Mouse (Mus musculus) MEL (cell line): ENCODE results near the gene Col15a1. TPM values are rescaled to one million over a fixed set of nuclear protein-coding genes. Genes with fewer than 3 reads are reported as not detected.

ENCODE experiments used
- DNase-seq: peaks from one replicate; pipeline ENCODE4 v3.0.0; 2011; ENCODE audit warnings: low read depth, low spot score
- H3K27ac ChIP-seq: 2 replicates; pipeline ENCODE4 v1.5.1; 2012; ENCODE audit warnings: low read depth, mild to moderate bottlenecking, control low read depth, low read length, moderate library complexity; ENCODE audit not compliant: control insufficient read depth
- H3K27me3 ChIP-seq, 2 experiments: fragments of 150-350 bp in 1 of 2; sonication (generic) in 1 of 2; 2 replicates each; pipeline ENCODE4 v1.6.1; 2012; ENCODE audit warnings: low read length in 2 of 2, mild to moderate bottlenecking in 2 of 2, improper control_type of control experiment in 1 of 2, moderate library complexity in 1 of 2; ENCODE audit not compliant: insufficient read depth in 2 of 2, control insufficient read depth in 1 of 2
- H3K36me3 ChIP-seq, 2 experiments: 2 replicates each; pipeline ENCODE4 v1.6.1; 2012 to 2014; ENCODE audit warnings: low read length in 2 of 2, improper control_type of control experiment in 1 of 2, inconsistent platforms in 1 of 2, mild to moderate bottlenecking in 1 of 2; ENCODE audit not compliant: insufficient read depth in 2 of 2, control insufficient read depth in 1 of 2
- H3K4me1 ChIP-seq, 2 experiments: fragments of 150-350 bp in 1 of 2; sonication (generic) in 1 of 2; 2 replicates each; pipeline ENCODE4 v1.6.1; 2012; ENCODE audit warnings: low read length in 2 of 2, improper control_type of control experiment in 1 of 2, mild to moderate bottlenecking in 1 of 2; ENCODE audit not compliant: insufficient read depth in 2 of 2, control insufficient read depth in 1 of 2
- H3K4me3 ChIP-seq, 2 experiments: fragments of 150-350 bp in 1 of 2; sonication (generic) in 1 of 2; 2 replicates each; pipeline ENCODE4 v1.5.1; 2012; ENCODE audit warnings: low read depth in 2 of 2, low read length in 2 of 2, mild to moderate bottlenecking in 2 of 2, moderate library complexity in 2 of 2, control low read depth in 1 of 2, improper control_type of control experiment in 1 of 2; ENCODE audit not compliant: control insufficient read depth in 1 of 2, insufficient read depth in 1 of 2
- H3K79me2 ChIP-seq: 2 replicates; pipeline ENCODE4 v1.6.1; 2012; ENCODE audit warnings: mild to moderate bottlenecking, low read length, moderate library complexity; ENCODE audit not compliant: control insufficient read depth, poor library complexity, insufficient read depth
- H3K9ac ChIP-seq: 2 replicates; pipeline ENCODE4 v1.6.1; 2012; ENCODE audit warnings: low read depth, mild to moderate bottlenecking, control low read depth, low read length, moderate library complexity; ENCODE audit not compliant: control insufficient read depth, poor library complexity, severe bottlenecking
- H3K9me3 ChIP-seq: fragments of 150-350 bp; sonication (generic); replicated peaks from 2 replicates; pipeline ENCODE4 v1.6.1; 2012; ENCODE audit warnings: mild to moderate bottlenecking, low read length, improper control_type of control experiment, moderate library complexity; ENCODE audit not compliant: insufficient read depth
- ELF1 ChIP-seq: IDR thresholded peaks from 2 replicates; pipeline ENCODE4 v1.6.1; 2014; ENCODE audit warnings: low read depth, mild to moderate bottlenecking, inconsistent platforms, low read length, improper control_type of control experiment, moderate library complexity
- EP300 ChIP-seq, 2 experiments: IDR thresholded peaks; 2 replicates each; pipeline ENCODE4 v1.6.1; 2011; ENCODE audit warnings: improper control_type of control experiment in 2 of 2, low read length in 2 of 2, low read depth in 1 of 2, mild to moderate bottlenecking in 1 of 2
- ETS1 ChIP-seq: IDR thresholded peaks from 2 replicates; pipeline ENCODE4 v1.6.1; 2012; ENCODE audit warnings: low read depth, mild to moderate bottlenecking, inconsistent platforms, low read length, improper control_type of control experiment, moderate library complexity
- GATA1 ChIP-seq: IDR thresholded peaks from 2 replicates; pipeline ENCODE4 v1.6.1; 2011; ENCODE audit warnings: low read depth, low read length, improper control_type of control experiment
- JUND ChIP-seq: IDR thresholded peaks from 2 replicates; pipeline ENCODE4 v1.6.1; 2011; ENCODE audit warnings: low read depth, mild to moderate bottlenecking, improper control_type of control experiment, low read length
- MAZ ChIP-seq: IDR thresholded peaks from 2 replicates; pipeline ENCODE4 v1.6.1; 2012; ENCODE audit warnings: low read depth, mild to moderate bottlenecking, inconsistent platforms, low read length, improper control_type of control experiment
- MYB ChIP-seq: IDR thresholded peaks from 2 replicates; pipeline ENCODE4 v1.6.1; 2011; ENCODE audit warnings: mild to moderate bottlenecking, low read depth, low read length, improper control_type of control experiment
- NELFE ChIP-seq: IDR thresholded peaks from 2 replicates; pipeline ENCODE4 v1.6.1; 2011; ENCODE audit warnings: low read depth, low read length, improper control_type of control experiment
- NRF1 ChIP-seq: IDR thresholded peaks from 2 replicates; pipeline ENCODE4 v1.6.1; 2014; ENCODE audit warnings: low read depth, mild to moderate bottlenecking, inconsistent platforms, low read length, improper control_type of control experiment, moderate library complexity; ENCODE audit not compliant: poor library complexity, insufficient read depth, severe bottlenecking
- RCOR1 ChIP-seq: IDR thresholded peaks from 2 replicates; pipeline ENCODE4 v1.6.1; 2012; ENCODE audit warnings: low read depth, mild to moderate bottlenecking, inconsistent platforms, low read length, improper control_type of control experiment
- SIN3A ChIP-seq: IDR thresholded peaks from 2 replicates; pipeline ENCODE4 v1.6.1; 2012; ENCODE audit warnings: low read length, improper control_type of control experiment, inconsistent platforms
- TCF12 ChIP-seq: IDR thresholded peaks from 2 replicates; pipeline ENCODE4 v1.6.1; 2014; ENCODE audit warnings: low read depth, mild to moderate bottlenecking, inconsistent platforms, low read length, improper control_type of control experiment, moderate library complexity
- USF1 ChIP-seq: IDR thresholded peaks from 2 replicates; pipeline ENCODE4 v1.6.1; 2014; ENCODE audit warnings: low read depth, mild to moderate bottlenecking, inconsistent platforms, low read length, improper control_type of control experiment, moderate library complexity
- USF2 ChIP-seq, 2 experiments: IDR thresholded peaks; 2 replicates each; pipeline ENCODE4 v1.6.1; 2011 to 2012; ENCODE audit warnings: improper control_type of control experiment in 2 of 2, low read length in 2 of 2, borderline replicate concordance in 1 of 2, inconsistent platforms in 1 of 2, low read depth in 1 of 2, mild to moderate bottlenecking in 1 of 2; ENCODE audit not compliant: insufficient read depth in 1 of 2
- ZNF384 ChIP-seq: IDR thresholded peaks from 2 replicates; pipeline ENCODE4 v1.6.1; 2012; ENCODE audit warnings: low read depth, mild to moderate bottlenecking, inconsistent platforms, low read length, improper control_type of control experiment
- polyA plus RNA-seq, 2 experiments: library from polyadenylated mRNA; stranded (reverse) in 1 of 2; unstranded in 1 of 2; fragments of >175 nt in 1 of 2; fragments of >200 nt in 1 of 2; gene quantifications; 2 replicates each; pipeline versions ENCODE4 v1.2.1 to v1.2.4; 2012; ENCODE audit warnings: low replicate concordance in 2 of 2, low read depth in 1 of 2; ENCODE audit not compliant: insufficient read length in 2 of 2, insufficient read depth in 1 of 2, missing spikeins in 1 of 2
- total RNA-seq: library from RNA; depleted of rRNA; stranded (reverse); fragments of 300-350 nt; gene quantifications from 2 replicates; pipeline ENCODE4 v1.2.3, GENCODE M21; 2012

Gene Col15a1
- total and polyA plus RNA-seq, 3 experiments = 2.2 to 2.6 TPM; not detected in 1

DNA sequence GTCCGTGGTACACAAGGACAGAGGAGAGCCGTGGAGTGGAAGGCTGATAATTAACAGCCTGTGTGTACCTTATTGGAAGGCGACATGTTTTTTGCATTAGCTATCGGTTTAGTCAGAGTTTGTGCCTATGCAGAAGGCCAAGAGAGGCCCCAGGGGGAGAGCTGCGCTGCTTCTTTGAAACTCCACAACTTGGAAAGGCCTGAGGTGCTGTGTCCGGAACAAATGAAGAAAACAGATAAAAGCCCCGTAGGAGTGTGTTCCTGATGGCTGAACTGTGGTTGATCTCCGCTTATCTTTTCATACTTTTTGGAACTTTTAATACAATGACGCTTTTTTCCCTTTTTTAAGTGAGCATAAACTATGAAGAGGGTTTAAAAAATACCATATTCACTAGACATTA is 76.9 kb downstream of the Col15a1 start:
- peak overlapping the region; percentile 93 for H3K27ac ChIP-seq
- no peaks in the 10 kb centered on the region for H3K27me3 ChIP-seq
- peaks cover 17 to 44% of the 10 kb centered on the region in 2 experiments for H3K4me1 ChIP-seq
- H3K36me3 ChIP-seq = peaks cover 0 to 31% of the 10 kb centered on the region in 2 experiments; a peak in 2 of 4 replicates
- peak overlapping the region; percentile 60 for H3K9ac ChIP-seq
- peak; percentile 52 for DNase-seq
- TF ChIP-seq GATA1 = peak; percentile 56
- TF ChIP-seq MAZ = no peak
- TF ChIP-seq SIN3A = 0 out of 2 replicates have a peak, but pooled peaks have one; percentile 24
- peak; percentile 65 to 68 for TF ChIP-seq EP300 (IDR thresholded peaks at IDR 0.05; ENCODE audit: low read depth in 1 of 2, low read length in 2 of 2)
- peak; percentile 48; the same call in 1 of the 2 replicates for TF ChIP-seq ETS1
- peak; percentile 19; the same call in 1 of the 2 replicates for TF ChIP-seq RCOR1
- TF ChIP-seq TCF12 = peak; percentile 59; the same call in 1 of the 2 replicates
- TF ChIP-seq NRF1 = no peak
- no peaks in the 10 kb centered on the region for H3K9me3 ChIP-seq
- H3K79me2 ChIP-seq = no peaks in the 10 kb centered on the region
- H3K4me3 ChIP-seq = peak overlapping the region; percentile 3 to 29

DNA sequence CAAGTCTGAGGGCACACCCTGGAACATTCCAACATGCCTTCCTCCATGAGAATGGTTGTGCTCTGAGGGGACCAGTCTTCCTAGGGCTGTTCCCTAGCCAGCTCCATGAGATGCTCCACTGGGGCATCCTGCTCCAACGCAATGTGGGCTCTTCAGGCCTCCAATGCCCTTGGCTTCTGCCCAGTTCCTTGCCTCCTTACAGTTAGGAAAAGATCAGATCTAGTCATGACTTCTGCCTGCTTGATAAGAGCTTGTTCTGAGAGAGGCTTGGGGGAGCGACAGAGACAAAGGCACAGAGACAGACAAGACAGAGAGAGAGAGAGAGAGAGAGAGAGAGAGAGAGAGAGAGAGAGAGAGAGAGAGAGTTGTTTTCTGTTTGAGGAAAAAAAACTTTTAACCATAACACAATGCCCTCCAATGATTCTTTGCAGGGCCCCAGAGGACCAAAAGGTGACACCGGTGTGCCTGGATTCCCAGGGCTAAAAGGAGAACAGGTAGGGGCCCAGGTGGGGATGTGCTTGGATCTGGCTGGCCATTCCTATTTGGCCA is 78.7 kb downstream of the Col15a1 start:
- Histone ChIP-seq H3K4me3 (0 out of 4 replicates have a peak overlapping the region, but pooled peaks of 1 of the 2 experiments have one; percentile 30), H3K27ac (peak overlapping the region; percentile 31; the same call in 1 of the 2 replicates), H3K4me1 (peaks cover 19 to 42% of the 10 kb centered on the region in 2 experiments), H3K27me3 (no peaks in the 10 kb centered on the region), H3K9me3 (no peaks in the 10 kb centered on the region), H3K79me2 (no peaks in the 10 kb centered on the region), H3K9ac (no peak overlapping the region), H3K36me3 (peaks cover 0 to 33% of the 10 kb centered on the region in 2 experiments; a peak in 2 of 4 replicates)
- DNase-seq = peak; percentile 34
- TF ChIP-seq NELFE (no peak), ETS1 (0 out of 2 replicates have a peak, but pooled peaks have one; percentile 16), ZNF384 (0 out of 2 replicates have a peak, but pooled peaks have one; percentile 41), GATA1 (peak; percentile 41; the same call in 1 of the 2 replicates), MYB (0 out of 2 replicates have a peak, but pooled peaks have one; percentile 17), USF2 (IDR thresholded peaks at IDR 0.05; ENCODE audit: borderline replicate concordance in 1 of 2, insufficient read depth in 1 of 2, low read depth in 1 of 2, low read length in 2 of 2) (no peak), ELF1 (0 out of 2 replicates have a peak, but pooled peaks have one; percentile 16), EP300 (IDR thresholded peaks at IDR 0.05; ENCODE audit: low read depth in 1 of 2, low read length in 2 of 2) (peak; percentile 36 to 54; a peak in 3 of 4 replicates), TCF12 (0 out of 2 replicates have a peak, but pooled peaks have one; percentile 44), USF1 (no peak), JUND (peak; percentile 92)
